Mouse (Mus musculus): ENCODE measurements around the gene Pik3cb. TPM values are rescaled to one million over a fixed set of nuclear protein-coding genes. Genes with fewer than 3 reads are reported as not detected.

The Pik3cb gene
- 8.9 TPM for total RNA-seq (2023)

GRCm38 (mm10) chr9:99140063-99140882 lies at the start of gene Pik3cb:
Pik3cb (minus strand) TSS chr9:99140621.

GRCm38 (mm10) chr9:99035575-99035974 lies 104.8 kb downstream of the Pik3cb start, which contains the start of gene Gm1123:
Gm1123 (minus strand) TSS chr9:99035715.

Other genes with a start within 250 kb of the Pik3cb start
- not detected for gene 7420426K07Rik, start 237.5 kb downstream of the Pik3cb start, total RNA-seq (2023)
- gene Foxl2, start 185.3 kb downstream of the Pik3cb start, total RNA-seq (2023) = not detected
- 32.7 TPM for gene Faim, start 154.2 kb downstream of the Pik3cb start, total RNA-seq (2023)
- gene Gm1123, start 104.9 kb downstream of the Pik3cb start, total RNA-seq (2023) = 0.50 TPM
- not detected for gene Faiml, start 96.6 kb upstream of the Pik3cb start, total RNA-seq (2023)
- gene Cep70, start 102.7 kb upstream of the Pik3cb start, total RNA-seq (2023) = 11.4 TPM
- gene Esyt3, start 217.9 kb upstream of the Pik3cb start, total RNA-seq (2023) = not detected